Mouse (Mus musculus) neural tube, embryonic 14.5 days (tissue): ENCODE results near the gene Gse1. TPM values are rescaled to one million over a fixed set of nuclear protein-coding genes. Genes with fewer than 3 reads are reported as not detected.
A peak's percentile ranks its signal among the peaks of the same experiment; 100 is the strongest.

Experiments used
- ATAC-seq: fragments of 200-750 bp; cut with Nextera tagmentation; 2 replicates; pipeline ENCODE4 v1.8.0; 2017; ENCODE audit warnings: low read depth, mild to moderate bottlenecking, moderate TSS enrichment, moderate library complexity
- H3K27ac ChIP-seq: fragments of 300-500 bp; sonication (generic); 2 replicates; pipeline ENCODE4 v1.5.1; 2014; ENCODE audit warnings: low read depth, mild to moderate bottlenecking, control low read depth, low read length, moderate library complexity, mixed read lengths
- H3K27me3 ChIP-seq: fragments of 300-500 bp; sonication (generic); 2 replicates; pipeline ENCODE4 v1.6.1; 2014; ENCODE audit warnings: low read length; ENCODE audit not compliant: control insufficient read depth, insufficient read depth
- H3K36me3 ChIP-seq: fragments of 300-500 bp; sonication (generic); 2 replicates; pipeline ENCODE4 v1.6.1; 2014; ENCODE audit warnings: low read length, mixed read lengths; ENCODE audit not compliant: control insufficient read depth, insufficient read depth
- H3K4me1 ChIP-seq: fragments of 300-500 bp; sonication (generic); 2 replicates; pipeline ENCODE4 v1.6.1; 2014; ENCODE audit warnings: low read length; ENCODE audit not compliant: control insufficient read depth, insufficient read depth
- H3K4me2 ChIP-seq: fragments of 300-500 bp; sonication (generic); 2 replicates; pipeline ENCODE4 v1.6.1; 2014; ENCODE audit warnings: mild to moderate bottlenecking, low read depth, low read length, control low read depth
- H3K4me3 ChIP-seq: fragments of 300-500 bp; sonication (generic); 2 replicates; pipeline ENCODE4 v1.5.1; 2014; ENCODE audit warnings: low read depth, low read length, control low read depth, mixed read lengths
- H3K9ac ChIP-seq: fragments of 300-500 bp; sonication (generic); replicated peaks from 2 replicates; pipeline ENCODE4 v1.6.1; 2014; ENCODE audit warnings: low read depth, mild to moderate bottlenecking, control low read depth, low read length, mixed read lengths
- H3K9me3 ChIP-seq: fragments of 300-500 bp; sonication (generic); 2 replicates; pipeline ENCODE4 v1.6.1; 2016; ENCODE audit warnings: low read length; ENCODE audit not compliant: control insufficient read depth
- WGBS: fragments of 180-500 bp; shearing (Covaris S2); extraction: QIAGEN DNeasy Blood & Tissue Kit; methylation state at CpG from one replicate; pipeline ENCODE4 v1.1.7; 2014; 5-methylcytosine and 5-hydroxymethylcytosine counted together
- polyA plus RNA-seq: library from polyadenylated mRNA; unstranded; fragments of >200 nt; fragmentation: Nextera tagmentation; extraction: Ambion mirVana; gene quantifications from 2 replicates; pipeline ENCODE4 v1.2.1, GENCODE M21; 2014

Gse1 gene
- polyA plus RNA-seq, 1 experiment from 2014 or later = 23.3 TPM

- H3K4me1 ChIP-seq = peaks cover 51% of the 10 kb centered on the region
- peak; percentile 74 for ATAC-seq
Measured at GRCm38 (mm10) chr8:120439309-120439708, 211.1 kb downstream of the Gse1 start.

DNA sequence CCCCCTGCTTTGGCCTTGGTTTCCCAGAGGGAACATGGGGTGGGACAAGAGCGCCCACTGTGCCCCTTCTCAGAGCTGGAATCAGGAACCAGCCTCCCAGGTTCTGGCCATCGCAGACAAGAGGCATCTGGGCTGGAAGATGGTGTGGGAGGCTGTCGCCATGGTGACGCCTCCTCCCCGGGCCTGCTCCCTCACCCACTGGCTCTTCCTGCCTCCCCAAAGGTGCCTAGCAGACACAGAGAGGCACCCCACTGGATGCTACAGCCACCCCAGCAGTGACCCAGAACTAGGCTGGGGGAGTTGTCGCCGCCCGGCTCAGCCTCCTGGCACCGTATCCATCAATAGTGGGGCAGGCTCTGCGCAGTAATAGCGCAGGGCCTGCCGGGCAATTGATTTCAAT, 212.5 kb downstream of the Gse1 start:
- WGBS = 25% methylated on average over 12 of the region's 12 CpGs
- Histone ChIP-seq H3K27me3 (no peaks in the 10 kb centered on the region), H3K4me2 (no peak overlapping the region), H3K4me1 (peaks cover 54% of the 10 kb centered on the region), H3K9ac (no peak overlapping the region), H3K4me3 (no peak overlapping the region), H3K36me3 (no peaks in the 10 kb centered on the region), H3K27ac (no peak overlapping the region), H3K9me3 (no peaks in the 10 kb centered on the region)
- ATAC-seq = no peak; the same call in 1 of the 2 replicates

More at GRCm38 (mm10) chr8:120439309-120439708, 211.1 kb downstream of the Gse1 start:
- Histone ChIP-seq H3K27ac (peak overlapping the region; percentile 73), H3K27me3 (no peaks in the 10 kb centered on the region), H3K36me3 (no peaks in the 10 kb centered on the region), H3K9ac (0 out of 2 replicates have a peak overlapping the region, but pooled peaks have one; percentile 7), H3K4me3 (no peak overlapping the region), H3K9me3 (no peaks in the 10 kb centered on the region), H3K4me2 (0 out of 2 replicates have a peak overlapping the region, but pooled peaks have one; percentile 4)
- 4% methylated on average over 19 of the region's 19 CpGs for WGBS

DNA sequence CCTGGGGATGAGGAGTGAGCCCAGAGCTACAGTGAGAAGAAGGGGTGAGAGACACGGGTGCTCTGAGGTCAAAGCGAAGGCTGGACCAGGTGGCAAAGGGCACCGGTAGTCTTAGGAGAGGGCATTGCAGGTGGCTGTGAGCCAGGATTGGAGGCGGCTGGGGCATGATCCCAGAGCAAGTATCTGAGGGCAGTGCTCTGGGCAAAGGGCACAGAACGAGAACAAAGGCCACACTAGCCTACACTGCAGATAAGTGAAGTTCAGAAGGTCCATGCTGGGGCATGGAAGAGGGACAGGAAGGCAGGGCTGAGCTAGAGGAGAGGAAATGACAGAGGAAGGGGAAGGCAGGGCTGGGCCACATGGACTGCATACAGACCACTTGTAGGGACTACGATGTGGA, 213.4 kb downstream of the Gse1 start:
- 78% methylated on average over 6 of the region's 6 CpGs for WGBS
- H3K4me1 ChIP-seq = peaks cover 54% of the 10 kb centered on the region
- H3K9ac ChIP-seq = no peak overlapping the region
- H3K27me3 ChIP-seq = no peaks in the 10 kb centered on the region
- H3K4me2 ChIP-seq = no peak overlapping the region
- H3K4me3 ChIP-seq = no peak overlapping the region
- H3K9me3 ChIP-seq = no peaks in the 10 kb centered on the region
- H3K27ac ChIP-seq = 0 out of 2 replicates have a peak overlapping the region, but pooled peaks have one; percentile 17
- ATAC-seq = no peak
- no peaks in the 10 kb centered on the region for H3K36me3 ChIP-seq

- peaks cover 53% of the 10 kb centered on the region for H3K4me1 ChIP-seq
- 47% methylated on average over 4 of the region's 4 CpGs for WGBS
- no peak for ATAC-seq
Measured at GRCm38 (mm10) chr8:120442306-120443003, 214.2 kb downstream of the Gse1 start.

DNA sequence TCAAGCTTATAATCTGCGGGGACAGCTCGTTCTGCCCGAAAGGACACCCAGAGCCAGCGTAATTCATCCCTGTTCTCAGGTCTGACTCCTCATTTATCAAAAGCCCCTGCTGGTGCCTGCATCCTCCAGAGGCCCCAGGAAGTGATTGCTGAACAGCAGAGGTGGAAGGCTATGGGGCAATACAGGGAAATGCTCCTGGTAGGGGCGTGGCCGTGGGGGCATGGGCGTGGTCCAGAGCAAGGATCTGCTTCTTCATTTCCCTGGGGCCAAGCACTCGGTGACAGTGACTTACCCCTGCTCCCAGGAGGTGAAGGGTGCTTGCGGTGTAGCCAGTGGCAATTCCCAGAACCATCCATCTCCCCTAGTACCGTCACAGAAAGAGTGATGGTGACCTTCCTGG, 217.0 kb downstream of the Gse1 start:
- no peak overlapping the region for H3K9ac ChIP-seq
- H3K4me2 ChIP-seq = no peak overlapping the region
- 27% methylated on average over 10 of the region's 10 CpGs for WGBS
- no peaks in the 10 kb centered on the region for H3K9me3 ChIP-seq
- H3K27ac ChIP-seq = no peak overlapping the region
- no peaks in the 10 kb centered on the region for H3K27me3 ChIP-seq
- H3K4me3 ChIP-seq = no peak overlapping the region
- no peak for ATAC-seq
- H3K4me1 ChIP-seq = peaks cover 46% of the 10 kb centered on the region
- no peaks in the 10 kb centered on the region for H3K36me3 ChIP-seq

More at GRCm38 (mm10) chr8:120442306-120443003, 214.2 kb downstream of the Gse1 start:
- H3K36me3 ChIP-seq = no peaks in the 10 kb centered on the region
- H3K27me3 ChIP-seq = no peaks in the 10 kb centered on the region
- no peak overlapping the region for H3K27ac ChIP-seq
- no peak overlapping the region for H3K4me2 ChIP-seq
- H3K4me3 ChIP-seq = no peak overlapping the region
- no peaks in the 10 kb centered on the region for H3K9me3 ChIP-seq
- H3K9ac ChIP-seq = no peak overlapping the region

DNA sequence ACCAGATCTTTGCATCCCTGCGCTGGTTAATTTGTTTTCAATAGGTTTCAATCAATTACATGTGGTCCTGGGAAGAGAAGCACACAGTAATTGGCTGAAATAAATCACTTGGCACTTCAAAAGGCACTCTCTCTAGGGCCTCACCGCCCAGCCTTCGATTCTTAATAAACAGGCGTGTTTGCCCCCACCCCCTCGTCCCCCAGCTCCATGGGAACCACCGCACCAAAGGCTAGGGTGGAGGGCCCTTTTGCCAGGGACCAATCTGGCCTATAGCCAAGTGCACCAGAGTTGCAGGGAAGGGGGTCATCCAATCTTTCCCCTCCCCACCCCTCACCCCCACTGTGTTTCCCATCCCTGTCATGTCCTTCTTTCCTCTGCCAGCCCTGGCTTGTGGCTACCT, 219.9 kb downstream of the Gse1 start:
- no peak overlapping the region for H3K27ac ChIP-seq
- H3K4me1 ChIP-seq = peaks cover 27% of the 10 kb centered on the region
- peak; percentile 68; the same call in 1 of the 2 replicates for ATAC-seq
- H3K27me3 ChIP-seq = no peaks in the 10 kb centered on the region
- 9% methylated on average over 6 of the region's 6 CpGs for WGBS
- H3K4me3 ChIP-seq = no peak overlapping the region
- no peak overlapping the region for H3K9ac ChIP-seq
- H3K4me2 ChIP-seq = no peak overlapping the region
- H3K9me3 ChIP-seq = no peaks in the 10 kb centered on the region
- no peaks in the 10 kb centered on the region for H3K36me3 ChIP-seq

DNA sequence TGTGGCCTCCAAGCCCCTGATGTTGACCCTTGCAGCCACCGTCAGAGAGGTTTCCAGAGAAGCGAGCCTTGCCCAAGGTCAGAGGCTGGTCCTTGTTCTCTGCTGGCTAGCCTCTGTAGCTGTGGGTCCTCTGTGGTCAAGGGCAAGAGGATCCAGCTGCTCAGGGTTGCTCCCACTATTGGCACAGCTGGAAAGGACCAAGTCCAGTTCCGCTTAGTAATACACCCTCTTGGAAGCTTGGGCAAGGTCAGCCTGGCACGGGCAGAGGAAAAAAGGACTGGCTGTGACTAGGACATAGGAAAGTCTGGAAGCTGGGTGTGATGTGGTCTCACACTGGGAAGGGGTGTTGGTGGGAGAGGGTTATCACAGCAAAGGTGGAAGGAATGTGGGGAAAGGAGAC, 220.9 kb downstream of the Gse1 start:
- Histone ChIP-seq H3K4me2 (no peak overlapping the region), H3K27me3 (no peaks in the 10 kb centered on the region), H3K4me1 (peaks cover 32% of the 10 kb centered on the region), H3K9ac (no peak overlapping the region), H3K36me3 (no peaks in the 10 kb centered on the region), H3K4me3 (no peak overlapping the region), H3K27ac (peak overlapping the region; percentile 66), H3K9me3 (no peaks in the 10 kb centered on the region)
- 81% methylated on average over 4 of the region's 4 CpGs for WGBS
- ATAC-seq = no peak

- Histone ChIP-seq H3K4me1 (peaks cover 32% of the 10 kb centered on the region), H3K9ac (peak overlapping the region; percentile 37)
- WGBS = 6% methylated on average over 17 of the region's 17 CpGs
Measured at GRCm38 (mm10) chr8:120449608-120450031, 221.4 kb downstream of the Gse1 start.

GRCm38 (mm10) chr8:120452111-120452510, 223.9 kb downstream of the Gse1 start:
- Histone ChIP-seq H3K4me3 (no peak overlapping the region), H3K27me3 (no peaks in the 10 kb centered on the region), H3K36me3 (no peaks in the 10 kb centered on the region), H3K9me3 (no peaks in the 10 kb centered on the region), H3K27ac (no peak overlapping the region), H3K9ac (no peak overlapping the region), H3K4me1 (peaks cover 46% of the 10 kb centered on the region), H3K4me2 (no peak overlapping the region)
- no peak for ATAC-seq
- 85% methylated on average over 2 of the region's 2 CpGs for WGBS

More at GRCm38 (mm10) chr8:120449608-120450031, 221.4 kb downstream of the Gse1 start:
- no peaks in the 10 kb centered on the region for H3K36me3 ChIP-seq
- peak overlapping the region; percentile 23; the same call in 1 of the 2 replicates for H3K4me2 ChIP-seq
- H3K27me3 ChIP-seq = no peaks in the 10 kb centered on the region
- ATAC-seq = peak; percentile 56
- no peaks in the 10 kb centered on the region for H3K9me3 ChIP-seq
- no peak overlapping the region for H3K4me3 ChIP-seq
- H3K27ac ChIP-seq = peak overlapping the region; percentile 66
